Mouse (Mus musculus) c-Kit-positive CD71-positive TER-119-positive erythroid progenitor cells, embryonic 14.5 days (primary cell): ENCODE measurements around the gene Cyp26a1.
A peak's percentile ranks its signal among the peaks of the same experiment; 100 is the strongest.

Experiments
- DNase-seq: peaks from one replicate; pipeline ENCODE4 v3.0.0-alpha.2; 2013; ENCODE audit warnings: low spot score

Cyp26a1 gene

GRCm38 (mm10) chr19:37697651-37698272 lies at the start of gene Cyp26a1:
Gene Cyp26a1 (plus strand): TSS chr19:37697798.
- no peak for DNase-seq

- no peak for DNase-seq
These were observed 49.6 kb upstream of the Cyp26a1 start for GRCm38 (mm10) chr19:37647994-37648393.

GRCm38 (mm10) chr19:37650526-37650925 lies 47.1 kb upstream of the Cyp26a1 start:
- no peak for DNase-seq

- no peak for DNase-seq
These were observed 43.6 kb upstream of the Cyp26a1 start for GRCm38 (mm10) chr19:37654012-37654411.

GRCm38 (mm10) chr19:37656441-37656840 lies 41.2 kb upstream of the Cyp26a1 start:
- no peak for DNase-seq

- no peak for DNase-seq
These were observed 32.3 kb upstream of the Cyp26a1 start for GRCm38 (mm10) chr19:37665256-37665655.

- peak; percentile 78 for DNase-seq
These were observed 29.6 kb upstream of the Cyp26a1 start for GRCm38 (mm10) chr19:37667855-37668594.

GRCm38 (mm10) chr19:37668657-37669056 lies 28.9 kb upstream of the Cyp26a1 start:
- no peak for DNase-seq

GRCm38 (mm10) chr19:37669486-37669885 lies 28.1 kb upstream of the Cyp26a1 start:
- no peak for DNase-seq

GRCm38 (mm10) chr19:37673393-37673792 lies 24.2 kb upstream of the Cyp26a1 start:
- no peak for DNase-seq

GRCm38 (mm10) chr19:37685281-37685680 lies 12.3 kb upstream of the Cyp26a1 start, which contains the start of gene Cyp26c1:
Gene Cyp26c1 (plus strand): TSS chr19:37685581.
- no peak for DNase-seq

- DNase-seq: no peak
These were observed 11.3 kb upstream of the Cyp26a1 start for GRCm38 (mm10) chr19:37686347-37686746.

GRCm38 (mm10) chr19:37686941-37687850 lies 10.4 kb upstream of the Cyp26a1 start:
- DNase-seq: no peak

- DNase-seq: no peak
These were observed 8.1 kb upstream of the Cyp26a1 start for GRCm38 (mm10) chr19:37689478-37689877.

GRCm38 (mm10) chr19:37690716-37691115 lies 6.9 kb upstream of the Cyp26a1 start:
- no peak for DNase-seq

GRCm38 (mm10) chr19:37692879-37693278 lies 4.7 kb upstream of the Cyp26a1 start:
- no peak for DNase-seq

- DNase-seq: no peak
These were observed 2.5 kb upstream of the Cyp26a1 start for GRCm38 (mm10) chr19:37695146-37695545.

GRCm38 (mm10) chr19:37695762-37696602 lies 1.6 kb upstream of the Cyp26a1 start:
- DNase-seq: no peak

- DNase-seq: no peak
These were observed 829 bp upstream of the Cyp26a1 start for GRCm38 (mm10) chr19:37696603-37697334.

GRCm38 (mm10) chr19:37697335-37697636 lies 312 bp upstream of the Cyp26a1 start:
- no peak for DNase-seq
